Mouse (Mus musculus): ENCODE data around the gene Kdelr2. TPM values are rescaled to one million over a fixed set of nuclear protein-coding genes. Genes with fewer than 3 reads are reported as not detected.

Kdelr2 gene
- 10 to 100 TPM; 29.6 to 33.2 TPM for total RNA-seq (2021)
- long read RNA-seq, experiment 1, transcript Kdelr2-201 (5 exons, 1,829 nt): major isoform, 9 of 9 reads
- long read RNA-seq, experiment 1, partial matches to known transcripts: 0 of 9 reads
- long read RNA-seq, experiment 1, other reads (novel, unspliced or antisense): 0 of 9 reads
- long read RNA-seq, experiment 2, transcript Kdelr2-201 (5 exons, 1,829 nt): major isoform, 17 of 21 reads
- long read RNA-seq, experiment 2, partial matches to known transcripts: 0 of 21 reads
- long read RNA-seq, experiment 2, other reads (novel, unspliced or antisense): 4 of 21 reads

- intact Hi-C loops (cut with DNase I): loop anchor here (10.0 kb wide), 1 partner anchor 121 kb away; the partner anchor contains the start of gene Rac1
- peak; percentile 83 to 86 for DNase-seq
Measured at GRCm38 (mm10) chr5:143403221-143404147, at the start of gene Kdelr2. Kdelr2 (plus strand) TSS chr5:143403838.

DNA sequence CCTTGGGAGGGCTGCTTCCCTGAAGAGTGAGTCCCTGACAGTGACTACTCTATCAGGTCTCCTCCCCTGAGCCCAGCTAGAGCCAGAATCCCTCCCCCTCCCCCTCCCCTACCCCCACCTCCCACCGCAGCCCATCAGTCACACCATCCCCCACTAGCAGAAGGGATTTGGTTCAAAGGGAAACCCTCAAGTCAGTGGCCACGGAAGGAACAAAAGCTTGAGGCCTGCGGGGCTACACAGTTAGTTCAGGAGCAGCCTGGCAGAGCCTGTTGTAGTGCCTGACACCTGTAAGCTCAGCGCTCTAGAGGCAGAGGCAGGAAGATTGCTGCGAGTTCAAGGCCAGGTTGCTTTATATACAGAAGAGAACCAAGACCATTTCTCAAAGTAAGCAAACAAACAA is 47.6 kb upstream of the Kdelr2 start:
- DNase-seq: no peak
- intact Hi-C loops (cut with DNase I): no loop called here

DNA sequence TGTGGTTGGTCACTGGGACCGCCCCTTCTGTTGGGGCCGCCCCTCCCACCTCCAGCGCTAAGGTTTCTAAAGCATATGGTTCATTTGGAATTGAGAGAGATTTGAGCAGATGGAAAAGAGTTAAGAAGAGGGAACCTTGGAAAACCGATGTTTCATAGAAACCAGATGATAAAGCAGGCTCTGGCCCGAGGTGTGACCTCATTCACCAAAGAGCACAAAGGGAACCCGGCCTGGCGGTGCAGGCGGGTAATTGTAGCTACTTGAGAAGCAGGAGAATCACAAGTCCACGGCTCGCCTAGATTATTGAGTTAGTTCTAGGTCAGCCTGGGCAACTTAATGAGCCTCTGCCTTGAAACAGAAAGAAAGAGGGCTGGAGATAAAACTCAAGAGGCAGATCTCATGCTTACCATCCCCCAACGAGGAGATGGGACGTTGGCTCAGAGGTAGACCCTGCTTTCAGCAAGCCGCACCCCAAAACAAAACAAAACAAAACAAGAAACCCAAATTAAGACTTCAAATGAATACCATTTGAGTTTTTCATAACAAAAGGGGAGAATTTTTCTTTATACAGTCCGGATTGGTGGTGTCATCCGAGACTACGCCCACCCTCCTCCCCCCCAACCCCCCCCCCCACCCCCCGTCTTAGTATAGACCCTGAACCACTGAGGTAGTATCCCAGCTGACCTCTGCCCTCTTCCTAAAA is 46.8 kb upstream of the Kdelr2 start, which contains the start of gene Grid2ip:
Gene Grid2ip, plus strand, starts transcription at position 653 of the 703 bp plus-strand sequence.
- intact Hi-C loops (cut with DNase I): no loop called here
- no peak for DNase-seq

DNA sequence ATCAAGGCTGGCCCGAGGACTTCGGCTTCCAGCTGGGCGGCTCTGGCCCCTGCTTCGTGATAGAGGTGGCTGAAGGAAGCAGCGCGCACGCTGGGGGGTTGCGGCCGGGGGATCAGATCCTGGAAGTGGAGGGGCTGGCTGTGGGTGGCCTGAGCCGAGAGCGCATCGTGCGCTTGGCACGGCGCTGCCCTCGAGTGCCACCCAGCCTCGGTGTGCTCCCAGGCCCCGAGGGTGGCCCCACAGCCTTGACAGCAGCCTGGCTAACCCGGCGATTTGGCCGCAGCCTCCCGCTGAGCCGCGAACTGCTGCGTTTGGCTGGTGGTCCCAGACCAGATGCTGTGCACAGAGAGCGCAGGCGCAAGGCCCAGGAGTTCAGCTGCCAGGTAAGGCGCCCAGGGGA is 46.1 kb upstream of the Kdelr2 start:
- no peak for DNase-seq
- intact Hi-C loops (cut with DNase I): no loop called here

GRCm38 (mm10) chr5:143359263-143359662 is 44.4 kb upstream of the Kdelr2 start:
- no peak for DNase-seq
- intact Hi-C loops (cut with DNase I): no loop called here

GRCm38 (mm10) chr5:143360000-143360399 is 43.6 kb upstream of the Kdelr2 start:
- no peak for DNase-seq
- intact Hi-C loops (cut with DNase I): no loop called here

DNA sequence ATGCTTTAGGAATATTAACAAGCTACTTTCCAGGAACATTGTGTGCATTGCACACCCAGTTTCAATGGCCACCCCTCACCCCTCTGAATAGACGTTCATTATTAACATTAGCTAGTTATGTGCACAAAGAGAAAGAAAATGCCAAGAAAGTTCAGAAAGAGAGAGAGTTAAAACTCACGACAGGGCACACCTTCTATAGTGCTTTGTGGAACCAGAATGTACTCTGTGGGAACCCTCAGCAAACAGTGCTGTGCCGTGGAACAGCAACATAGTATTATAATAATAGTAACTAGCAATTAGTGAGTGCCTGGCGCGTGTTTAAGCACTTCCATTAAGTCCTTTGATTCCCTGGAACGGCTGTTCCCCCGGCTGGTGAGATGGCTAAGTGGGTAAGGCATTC is 42.2 kb upstream of the Kdelr2 start:
- intact Hi-C loops (cut with DNase I): no loop called here
- DNase-seq: no peak

GRCm38 (mm10) chr5:143363678-143364615 is 39.7 kb upstream of the Kdelr2 start:
- DNase-seq: no peak
- intact Hi-C loops (cut with DNase I): no loop called here

GRCm38 (mm10) chr5:143367931-143368330 is 35.7 kb upstream of the Kdelr2 start:
- intact Hi-C loops (cut with DNase I): no loop called here

GRCm38 (mm10) chr5:143369611-143370255 is 33.9 kb upstream of the Kdelr2 start:
- no peak for DNase-seq
- intact Hi-C loops (cut with DNase I): loop anchor here (5.0 kb wide), 1 partner anchor 53 kb away; no protein-coding TSS in a partner anchor

More at GRCm38 (mm10) chr5:143367931-143368330, 35.7 kb upstream of the Kdelr2 start:
- DNase-seq: no peak

DNA sequence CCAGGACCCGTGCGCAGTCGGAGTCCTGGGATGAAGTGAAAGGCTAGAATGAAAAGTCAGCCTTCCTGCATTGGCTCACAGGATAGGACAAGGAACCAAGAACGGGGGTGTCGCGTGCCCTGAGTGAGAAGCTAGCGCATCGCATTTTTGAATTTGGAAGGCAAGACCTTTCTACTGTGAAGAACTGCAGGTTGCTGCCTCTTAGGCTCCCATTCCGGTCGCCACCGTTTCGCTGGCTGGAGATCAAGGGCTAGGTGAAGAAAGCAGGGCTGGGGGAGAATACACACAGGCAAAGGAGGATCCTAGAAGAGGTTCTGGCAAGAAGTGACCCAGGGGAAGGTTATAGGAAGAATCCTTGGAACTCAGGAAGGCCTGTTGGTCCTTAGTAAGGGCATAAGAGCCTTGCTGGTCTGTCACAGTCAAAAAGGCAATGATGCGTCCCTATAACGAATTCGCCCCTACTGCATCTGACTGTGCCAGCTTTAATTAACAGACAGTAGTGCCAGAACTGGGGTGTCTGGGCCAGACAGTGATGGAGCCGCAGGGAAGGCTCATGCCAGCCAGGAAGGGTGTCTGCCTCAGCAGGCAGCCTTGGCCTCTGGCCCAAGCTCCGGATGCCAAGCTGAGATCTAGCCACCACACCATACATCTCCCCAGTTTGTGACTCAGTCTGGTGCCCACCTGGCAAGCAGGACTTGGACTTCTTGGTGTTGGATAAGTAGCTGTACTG is 33.1 kb upstream of the Kdelr2 start:
- intact Hi-C loops (cut with DNase I): loop anchor here (5.0 kb wide), 1 partner anchor 52 kb away; no protein-coding TSS in a partner anchor
- DNase-seq: no peak

DNA sequence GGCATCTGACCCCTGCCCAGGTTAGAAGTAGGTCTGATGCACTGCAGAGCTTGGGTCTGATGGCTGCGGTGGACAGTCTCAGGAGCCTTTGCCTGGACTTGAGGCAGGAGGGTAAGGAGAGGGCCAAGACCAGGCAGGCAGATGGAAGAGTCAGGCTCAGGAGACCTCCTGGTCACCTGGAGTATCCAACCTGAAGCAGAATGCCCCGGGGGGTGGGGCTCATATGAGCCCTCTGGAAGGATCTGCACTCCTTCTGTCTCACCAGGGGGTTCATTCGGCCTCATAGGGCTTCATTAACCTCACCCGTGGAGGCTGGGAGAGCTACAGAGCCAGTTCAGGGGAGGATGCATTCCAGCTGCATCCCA is 32.5 kb upstream of the Kdelr2 start:
- intact Hi-C loops (cut with DNase I): loop anchor here (5.0 kb wide), 1 partner anchor 51 kb away; no protein-coding TSS in a partner anchor
- DNase-seq: no peak

- intact Hi-C loops (cut with DNase I): loop anchor here (5.0 kb wide), 1 partner anchor 49 kb away; no protein-coding TSS in a partner anchor
- no peak for DNase-seq
Measured at GRCm38 (mm10) chr5:143372818-143373217, 30.8 kb upstream of the Kdelr2 start.

- intact Hi-C loops (cut with DNase I): no loop called here
- DNase-seq: peak; percentile 43 to 60
Measured at GRCm38 (mm10) chr5:143375242-143375641, 28.4 kb upstream of the Kdelr2 start.

- no peak for DNase-seq
- intact Hi-C loops (cut with DNase I): no loop called here
Measured at GRCm38 (mm10) chr5:143376156-143376555, 27.5 kb upstream of the Kdelr2 start.

GRCm38 (mm10) chr5:143386797-143387621 is 16.6 kb upstream of the Kdelr2 start:
- DNase-seq: no peak
- intact Hi-C loops (cut with DNase I): no loop called here

- intact Hi-C loops (cut with DNase I): no loop called here
- DNase-seq: no peak
Measured at GRCm38 (mm10) chr5:143394184-143394583, 9.5 kb upstream of the Kdelr2 start.

All from gastrocnemius, postnatal 36 days (tissue).